Mouse (Mus musculus) heart, postnatal 4 days (tissue): ENCODE measurements around the gene Prdm10. TPM values are rescaled to one million over a fixed set of nuclear protein-coding genes. Genes with fewer than 3 reads are reported as not detected.

Experiments
- DNase-seq: peaks from one replicate; pipeline ENCODE4 v3.0.0; 2021
- total RNA-seq, 2 experiments: library from RNA; stranded (reverse); gene quantifications; 2 replicates each; pipeline ENCODE4 v1.2.3; 2021

Gene Prdm10
- total RNA-seq, 2 experiments from 2014 or later = 6.8 to 7.5 TPM

GRCm38 (mm10) chr9:31266013-31266659 lies 14.2 kb upstream of the Prdm10 start:
- DNase-seq = peak; percentile 18

GRCm38 (mm10) chr9:31271221-31272015 lies 8.9 kb upstream of the Prdm10 start:
- no peak for DNase-seq

- no peak for DNase-seq
Measured at GRCm38 (mm10) chr9:31272160-31272559, 8.2 kb upstream of the Prdm10 start.

GRCm38 (mm10) chr9:31278651-31279050 lies 1.7 kb upstream of the Prdm10 start:
- DNase-seq = no peak

- DNase-seq = no peak
Measured at GRCm38 (mm10) chr9:31279306-31279705, 1.0 kb upstream of the Prdm10 start.

- DNase-seq = no peak
Measured at GRCm38 (mm10) chr9:31279885-31280365, 413 bp upstream of the Prdm10 start.

- peak; percentile 88 for DNase-seq
Measured at GRCm38 (mm10) chr9:31281011-31281662, 799 bp downstream of the Prdm10 start.

- DNase-seq = no peak
Measured at GRCm38 (mm10) chr9:31281663-31282015, 1.3 kb downstream of the Prdm10 start.

GRCm38 (mm10) chr9:31282536-31282935 lies 2.2 kb downstream of the Prdm10 start:
- DNase-seq = no peak

GRCm38 (mm10) chr9:31283044-31283443 lies 2.7 kb downstream of the Prdm10 start:
- DNase-seq = no peak

GRCm38 (mm10) chr9:31283911-31284310 lies 3.6 kb downstream of the Prdm10 start:
- DNase-seq = no peak

- DNase-seq = no peak
Measured at GRCm38 (mm10) chr9:31290201-31290862, 10.0 kb downstream of the Prdm10 start.

GRCm38 (mm10) chr9:31291978-31292377 lies 11.6 kb downstream of the Prdm10 start:
- DNase-seq = no peak

GRCm38 (mm10) chr9:31293208-31293607 lies 12.9 kb downstream of the Prdm10 start:
- DNase-seq = no peak

- DNase-seq = no peak
Measured at GRCm38 (mm10) chr9:31295311-31295710, 15.0 kb downstream of the Prdm10 start.

GRCm38 (mm10) chr9:31296293-31296692 lies 16.0 kb downstream of the Prdm10 start:
- no peak for DNase-seq

GRCm38 (mm10) chr9:31298751-31299150 lies 18.4 kb downstream of the Prdm10 start:
- no peak for DNase-seq

GRCm38 (mm10) chr9:31300525-31300924 lies 20.2 kb downstream of the Prdm10 start:
- no peak for DNase-seq

GRCm38 (mm10) chr9:31301107-31301506 lies 20.8 kb downstream of the Prdm10 start:
- DNase-seq = no peak

- no peak for DNase-seq
Measured at GRCm38 (mm10) chr9:31301526-31302311, 21.4 kb downstream of the Prdm10 start.

- DNase-seq = no peak
Measured at GRCm38 (mm10) chr9:31304358-31304757, 24.0 kb downstream of the Prdm10 start.

GRCm38 (mm10) chr9:31305117-31305516 lies 24.8 kb downstream of the Prdm10 start:
- no peak for DNase-seq
